Mouse (Mus musculus) v-Abl transformed pro-B cells (cell line): ENCODE results near the gene Dlk2.

Source experiments
- in situ Hi-C, 2 experiments: fragments of 400-800 bp; cut with MboI; formaldehyde crosslinking; loops; one replicate each; pipeline ENCODE4 v1.15.1; 2025; ENCODE audit not compliant: unreplicated experiment in 2 of 2

Dlk2 gene

DNA sequence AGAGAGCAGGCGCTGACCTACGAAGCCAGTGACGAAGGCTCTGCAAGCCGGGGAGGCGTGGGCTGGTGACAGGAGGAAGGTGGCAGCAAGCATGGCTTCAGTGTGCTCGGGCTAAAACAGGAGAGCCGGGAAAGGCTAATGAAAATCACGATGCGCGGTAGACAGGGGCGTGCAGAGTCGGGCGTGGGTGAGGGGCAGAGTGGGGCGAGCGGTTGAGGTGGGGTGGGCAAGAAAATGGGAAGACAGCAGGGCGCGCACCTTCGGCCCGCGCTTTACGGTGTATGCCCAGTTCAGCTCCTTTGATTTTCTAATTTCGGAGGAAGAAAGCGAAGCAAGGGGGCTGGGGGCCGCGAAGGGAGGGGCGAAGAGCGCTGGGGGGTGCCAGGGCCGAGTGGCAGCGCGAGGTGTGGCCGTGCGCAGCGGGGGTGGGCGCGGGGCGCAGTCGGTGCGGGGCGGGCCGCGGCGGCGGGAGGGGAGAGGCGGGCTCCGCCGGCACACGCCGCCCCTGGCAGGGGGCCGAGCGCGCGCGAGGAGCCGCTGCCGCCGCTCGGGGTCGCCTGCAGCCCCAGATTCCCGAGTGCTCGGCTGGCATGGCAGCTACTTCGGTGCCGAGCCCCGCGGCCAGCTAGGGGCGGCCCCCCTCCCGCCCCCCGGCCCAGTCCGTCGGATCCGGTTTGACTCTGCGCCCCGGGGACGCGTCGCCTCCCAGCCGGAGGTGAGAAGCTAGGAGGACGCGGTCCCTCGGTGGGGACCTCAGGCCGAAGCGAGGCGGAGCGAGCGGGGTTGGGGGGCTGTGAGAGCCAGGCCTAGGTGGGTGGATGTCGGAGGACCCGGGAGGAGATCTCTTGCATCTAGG, at the start of gene Dlk2:
TSS of gene Dlk2 (plus strand) at position 58 of the 856 bp plus-strand sequence.
- in situ Hi-C loops, result loop anchor here in 1 of 2 experiments (25.0 kb wide), 1 partner anchor 560 kb away; the partner anchor contains the start of gene 1600014C23Rik

DNA sequence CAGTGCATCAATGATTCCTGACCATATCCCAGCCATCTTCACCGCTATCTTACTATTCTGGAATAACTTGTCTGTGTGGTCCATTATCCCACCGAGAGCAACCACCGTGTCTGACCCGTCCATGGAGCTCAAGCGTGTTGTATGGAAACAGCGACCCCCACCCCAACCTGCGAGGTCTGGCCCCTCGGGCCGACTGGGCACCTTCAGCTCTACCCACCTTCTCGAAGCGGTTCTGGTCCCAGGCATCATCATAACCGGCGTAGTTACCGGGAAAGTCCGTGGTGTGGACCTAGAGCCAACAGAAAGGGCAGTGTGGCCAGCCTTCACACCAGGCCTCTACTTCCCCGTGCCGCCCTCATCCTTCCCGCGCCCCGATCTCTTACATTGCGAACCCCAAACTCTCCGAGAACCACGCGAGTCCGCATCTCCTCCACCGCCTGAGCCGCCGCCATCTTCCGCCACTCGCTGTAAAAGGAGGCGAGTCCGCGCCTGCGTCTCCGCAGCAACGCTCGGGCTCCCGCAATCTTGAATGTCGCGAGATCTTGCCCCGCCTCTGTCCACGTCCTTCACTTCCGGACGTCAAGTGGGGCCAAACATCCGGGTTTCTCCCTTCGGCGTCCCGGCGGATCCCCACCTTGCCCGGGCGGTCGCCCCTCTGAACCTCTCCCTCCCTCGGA, 49.6 kb upstream of the Dlk2 start, which contains the start of the genes Polr1c and Yipf3:
TSS of gene Polr1c (minus strand) at position 543 of the 677 bp plus-strand sequence.
TSS of gene Yipf3 (plus strand) at position 569 of the 677 bp plus-strand sequence.
- in situ Hi-C loops, result no loop called here

DNA sequence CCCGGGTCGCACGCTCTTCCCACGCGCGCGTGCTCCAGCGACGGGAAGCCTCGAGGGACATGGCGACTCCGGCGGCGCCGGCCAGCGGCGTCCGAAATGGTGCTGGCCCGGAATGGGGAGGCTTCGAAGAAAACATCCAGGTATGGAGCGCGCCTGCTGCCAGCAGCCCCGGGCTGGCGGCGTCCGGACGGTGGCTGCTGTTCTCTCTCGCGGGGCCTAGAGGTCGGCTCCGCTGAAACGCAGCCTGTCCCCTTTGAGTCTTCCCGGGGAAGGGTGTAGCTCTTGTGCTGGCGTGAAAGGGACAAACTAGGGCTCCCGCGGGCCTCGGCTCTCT, 49.1 kb upstream of the Dlk2 start:
- in situ Hi-C loops, result no loop called here

DNA sequence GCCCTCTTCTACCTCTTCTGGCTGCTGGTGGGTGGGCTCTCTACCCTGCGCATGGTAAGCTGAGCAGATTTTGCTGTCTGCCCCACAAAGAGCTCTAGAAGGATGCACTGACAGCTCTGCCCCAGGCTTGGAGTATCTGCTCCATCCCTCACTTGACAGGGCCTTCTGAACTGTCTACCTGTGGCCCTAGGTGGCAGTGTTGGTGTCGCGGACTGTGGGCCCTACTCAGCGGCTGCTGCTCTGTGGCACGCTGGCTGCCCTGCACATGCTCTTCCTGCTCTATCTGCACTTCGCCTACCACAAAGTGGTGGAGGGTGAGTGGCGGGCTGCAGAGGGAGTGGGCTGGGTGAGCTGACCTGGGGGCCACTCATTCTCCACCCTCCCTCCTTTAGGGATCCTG, 46.0 kb upstream of the Dlk2 start:
- in situ Hi-C loops, result no loop called here

DNA sequence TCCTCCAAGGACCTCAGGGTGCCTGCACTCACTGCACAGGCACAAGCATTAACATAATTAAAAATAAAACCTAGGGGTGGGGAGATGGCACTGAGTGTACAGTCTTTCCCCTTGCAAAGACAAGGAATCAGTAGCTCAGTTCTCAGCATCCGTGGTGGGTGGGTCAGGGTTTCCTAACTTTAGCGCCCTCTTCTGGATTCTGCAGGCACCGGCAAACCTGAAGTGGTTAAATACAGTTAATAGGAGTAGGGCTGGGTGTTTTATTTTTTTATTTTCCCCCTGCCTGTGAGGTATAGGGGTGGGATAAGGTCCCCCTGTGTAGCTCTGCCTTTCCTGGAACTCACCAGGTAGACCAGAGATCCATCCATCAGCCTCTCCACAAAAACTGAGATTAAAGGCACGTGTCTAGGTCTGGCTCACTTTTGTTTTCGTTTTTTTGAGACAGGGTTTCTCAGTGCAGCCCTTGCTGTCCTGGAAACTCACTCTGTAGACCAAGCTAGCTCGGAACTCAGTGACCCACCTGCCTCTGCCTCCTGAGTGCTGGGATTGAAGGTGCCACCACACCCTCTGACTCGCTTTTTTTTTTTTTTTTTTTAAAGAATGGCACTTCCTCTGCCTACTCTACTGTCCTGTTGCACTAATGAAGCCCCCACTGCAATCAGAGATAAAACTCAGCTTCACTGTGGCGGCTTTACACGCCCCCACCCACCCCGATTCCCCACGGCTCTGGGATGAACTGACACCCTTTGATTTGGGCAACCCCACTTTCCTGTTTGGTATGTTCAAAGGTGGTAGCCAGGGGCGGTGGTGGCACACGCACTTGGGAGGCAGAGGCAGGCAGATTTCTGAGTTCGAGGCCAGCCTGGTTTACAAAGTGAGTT, 44.4 kb upstream of the Dlk2 start:
- in situ Hi-C loops, result no loop called here

DNA sequence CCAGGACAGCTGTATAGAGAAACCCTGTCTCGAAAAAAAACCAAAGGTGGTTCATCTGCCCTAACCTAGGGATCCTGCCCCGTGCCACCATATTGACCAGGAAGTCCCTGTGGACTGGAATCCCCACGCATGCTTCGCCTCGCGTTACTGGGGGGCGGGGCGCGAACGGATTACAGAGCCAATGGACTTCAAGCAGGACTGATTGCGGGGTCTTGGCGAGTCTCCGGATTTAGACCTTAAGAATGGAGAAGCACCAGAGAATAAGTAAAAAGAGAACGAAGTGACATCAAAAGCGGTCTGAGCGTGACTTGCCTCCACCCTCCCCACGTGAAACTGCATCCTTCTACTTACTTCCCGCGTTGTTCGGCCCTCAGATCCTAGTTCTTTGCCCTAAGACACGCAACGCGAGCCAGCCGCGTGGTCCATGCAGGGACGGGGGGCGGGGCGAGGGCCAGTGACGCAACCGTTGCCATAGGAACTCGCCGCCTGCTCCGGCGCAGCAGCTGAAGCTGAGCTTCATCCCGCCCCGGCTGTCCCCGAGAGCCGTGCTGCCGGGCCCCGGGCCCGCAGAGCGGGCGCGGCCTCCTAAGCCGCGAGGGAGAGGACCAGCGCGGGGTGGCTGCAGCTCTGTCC, 43.7 kb upstream of the Dlk2 start, which contains the start of gene Lrrc73:
TSS of gene Lrrc73 (plus strand) at position 80 of the 633 bp plus-strand sequence.
- in situ Hi-C loops, result no loop called here

DNA sequence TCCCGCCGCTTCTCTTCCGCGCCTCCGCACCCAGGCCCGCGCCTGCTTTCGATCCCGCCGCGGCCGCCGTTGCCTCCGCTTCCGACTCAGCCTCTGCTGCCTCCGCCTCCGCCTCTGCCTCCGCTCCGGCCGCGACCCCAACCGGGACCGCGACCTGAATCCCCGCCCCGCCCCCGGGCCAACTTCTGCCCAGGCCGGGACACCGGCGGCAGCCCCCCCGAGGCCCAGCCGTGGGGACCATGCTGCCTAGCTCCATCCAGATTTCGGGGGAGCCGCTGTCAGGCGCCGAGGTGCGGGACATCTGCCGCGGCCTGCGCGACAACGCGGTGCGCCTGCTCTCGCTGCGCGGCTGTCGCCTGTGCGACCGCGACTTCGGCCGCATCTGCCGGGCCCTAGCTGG, 43.1 kb upstream of the Dlk2 start:
- in situ Hi-C loops, result no loop called here

DNA sequence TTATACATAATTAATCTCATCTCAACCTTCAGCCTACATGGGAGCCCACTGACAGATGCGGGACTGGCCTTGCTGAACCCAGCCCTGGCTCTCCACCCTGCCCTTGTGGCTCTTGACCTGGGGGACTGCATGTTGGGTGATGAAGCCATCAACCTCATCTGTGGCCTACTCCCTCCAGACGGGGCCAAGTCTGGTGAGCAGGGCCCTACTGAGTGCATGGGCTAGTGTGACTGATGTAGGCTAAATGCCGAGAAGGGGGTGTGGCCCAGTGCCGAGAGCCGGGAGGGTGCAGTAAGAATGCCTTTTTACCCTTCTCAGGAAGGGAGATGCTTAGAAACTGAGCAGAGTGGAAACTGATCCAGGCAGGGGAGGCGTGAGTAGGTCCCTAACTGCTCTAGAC, 42.1 kb upstream of the Dlk2 start:
- in situ Hi-C loops, result loop anchor here in 1 of 2 experiments (5.0 kb wide), 1 partner anchor 523 kb away; the partner anchor contains the start of gene 1600014C23Rik

DNA sequence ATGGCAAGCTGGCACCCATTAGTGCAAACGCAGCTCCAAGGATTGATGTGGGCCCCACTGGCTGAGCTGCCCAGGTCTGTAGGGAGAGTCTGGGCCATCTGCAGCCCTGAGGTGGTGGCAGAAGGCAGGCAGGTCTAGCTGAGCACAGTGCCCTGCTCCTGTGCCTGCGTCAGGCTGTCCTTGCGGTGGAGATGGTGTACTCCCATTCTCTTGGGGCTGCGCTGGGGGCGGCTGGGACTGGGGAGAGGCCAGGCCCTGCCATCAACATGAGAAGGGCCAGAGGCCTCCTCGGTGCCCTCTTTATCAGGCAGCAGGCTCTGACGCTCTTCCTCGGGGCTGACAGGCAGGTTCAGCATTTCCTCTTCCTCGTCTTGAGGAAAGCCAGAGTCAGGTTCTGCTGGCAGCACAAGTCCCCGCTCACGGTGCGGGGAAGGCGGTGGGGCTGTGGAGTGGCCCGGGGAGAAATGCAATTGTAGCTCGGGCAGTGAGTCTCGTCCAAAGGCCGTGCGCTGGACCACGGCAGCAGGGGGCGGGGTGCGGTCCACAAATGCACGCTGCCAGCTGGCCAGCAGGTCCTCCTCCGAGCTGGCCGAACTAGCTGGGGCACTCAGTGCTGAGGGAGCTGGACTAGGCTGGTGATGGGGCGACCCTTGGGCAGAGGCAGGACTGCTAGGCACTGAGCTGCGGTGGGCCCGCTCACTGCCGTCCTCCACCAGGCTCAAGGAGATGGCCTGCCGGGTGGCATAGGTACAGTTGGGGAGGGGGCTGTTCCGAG, 38.8 kb upstream of the Dlk2 start:
- in situ Hi-C loops, result loop anchor here in 1 of 2 experiments (5.0 kb wide), 1 partner anchor 526 kb away; the partner anchor contains the start of gene 1600014C23Rik

DNA sequence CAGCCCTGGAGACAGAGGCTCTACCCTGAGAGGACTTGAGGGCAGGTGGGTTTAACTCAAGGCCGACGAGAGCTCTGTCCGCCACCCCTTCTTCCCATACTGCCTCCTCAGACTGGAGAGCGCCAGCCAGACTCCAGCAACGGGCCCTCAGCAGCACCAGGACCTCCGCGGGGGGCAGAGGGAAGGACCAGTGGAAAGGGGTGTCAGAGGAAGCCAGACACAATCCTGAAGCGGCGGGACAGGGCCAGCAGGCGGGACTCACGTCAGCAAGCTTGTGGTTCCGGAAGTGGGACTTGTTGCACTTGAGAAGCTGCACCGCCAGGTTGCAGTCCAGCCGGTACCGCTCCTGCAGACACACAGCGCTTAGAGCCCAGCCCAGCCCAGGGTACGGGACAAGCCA, 37.5 kb upstream of the Dlk2 start:
- in situ Hi-C loops, result loop anchor here in 1 of 2 experiments (5.0 to 10.0 kb wide), 2 partner anchors 245 to 527 kb away; partner anchors contain the start of gene 1600014C23Rik

DNA sequence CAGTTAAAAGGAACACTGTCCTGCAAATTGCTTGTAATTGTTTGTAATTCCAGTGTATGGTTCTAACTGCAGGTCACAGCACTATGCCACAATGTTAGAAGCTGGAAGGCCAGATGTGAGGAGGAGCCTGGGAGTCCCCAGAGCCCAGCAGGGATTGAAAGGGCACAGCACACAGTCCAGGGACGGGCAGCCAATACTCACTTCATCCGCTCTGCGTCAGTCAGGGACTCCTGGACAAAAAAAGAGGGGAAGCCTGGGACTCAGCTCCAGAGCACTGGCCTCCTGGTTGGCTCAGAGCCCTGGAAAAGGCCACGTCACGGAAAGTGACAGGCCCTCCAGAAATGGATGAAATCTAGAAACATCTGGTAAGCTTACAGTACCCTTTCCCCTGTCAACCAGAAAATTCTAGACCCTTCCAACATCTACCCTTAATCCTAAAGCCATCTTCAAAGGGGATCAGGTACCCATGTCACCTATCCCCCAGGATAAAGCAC, 35.0 kb upstream of the Dlk2 start:
- in situ Hi-C loops, result loop anchor here in 1 of 2 experiments (10.0 kb wide), 1 partner anchor 243 kb away; no protein-coding TSS in a partner anchor

DNA sequence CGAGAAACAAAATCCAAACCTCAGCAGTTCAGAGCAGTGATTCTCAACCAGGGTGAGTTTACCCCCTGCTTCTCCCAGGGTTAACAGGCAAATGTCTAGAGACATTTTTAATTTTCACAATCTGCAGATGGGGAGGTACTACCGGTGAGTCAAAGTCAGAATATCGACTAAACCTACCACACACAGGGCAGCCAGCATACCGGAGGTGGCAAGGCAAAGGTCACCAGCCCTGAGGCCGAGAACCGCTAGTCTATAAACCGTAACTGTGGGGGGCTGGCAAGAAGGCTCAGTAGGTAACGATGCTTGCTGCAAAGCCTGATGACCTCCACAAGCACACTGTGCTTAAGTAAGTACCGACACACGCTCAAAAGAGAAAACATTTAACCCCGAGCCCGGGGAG, 31.7 kb upstream of the Dlk2 start:
- in situ Hi-C loops, result loop anchor here (5.0 to 10.0 kb wide), 3 partner anchors 37 to 239 kb away; no protein-coding TSS in a partner anchor

DNA sequence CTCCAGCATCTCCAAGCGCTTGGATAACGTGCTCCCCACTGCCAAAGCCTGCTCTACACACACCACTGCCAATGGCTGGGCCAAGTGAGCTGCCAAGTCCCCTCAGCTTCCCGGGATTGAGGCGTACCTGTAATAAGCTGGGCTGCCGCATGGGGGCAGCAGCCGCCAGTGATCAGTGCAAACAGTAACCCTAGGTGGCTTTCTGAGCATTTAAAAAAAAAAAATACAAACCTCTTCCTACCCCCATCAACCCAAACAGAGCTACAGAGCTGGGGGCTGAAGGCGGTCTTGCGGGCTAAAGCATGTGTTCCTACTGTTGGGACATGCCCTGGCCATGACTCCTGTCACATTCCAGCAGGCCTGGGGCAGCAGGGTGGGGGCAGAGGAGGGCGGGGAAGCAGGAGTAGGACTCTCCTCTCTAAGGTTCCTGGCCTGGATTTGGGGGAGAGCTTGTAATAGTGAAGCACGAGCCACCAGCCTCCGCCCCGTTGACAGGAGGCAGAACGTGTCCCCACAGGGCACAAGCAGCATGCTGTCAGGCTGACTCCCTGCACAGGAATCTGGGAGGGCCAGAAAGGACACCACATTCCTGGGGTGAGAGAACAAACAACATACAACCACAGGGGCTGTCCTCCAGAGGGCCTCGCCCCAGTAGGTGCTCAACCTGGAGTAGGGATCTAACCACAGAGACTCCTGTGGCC, 31.2 kb upstream of the Dlk2 start:
- in situ Hi-C loops, result loop anchor here (5.0 to 10.0 kb wide), 3 partner anchors 36 to 239 kb away; no protein-coding TSS in a partner anchor

DNA sequence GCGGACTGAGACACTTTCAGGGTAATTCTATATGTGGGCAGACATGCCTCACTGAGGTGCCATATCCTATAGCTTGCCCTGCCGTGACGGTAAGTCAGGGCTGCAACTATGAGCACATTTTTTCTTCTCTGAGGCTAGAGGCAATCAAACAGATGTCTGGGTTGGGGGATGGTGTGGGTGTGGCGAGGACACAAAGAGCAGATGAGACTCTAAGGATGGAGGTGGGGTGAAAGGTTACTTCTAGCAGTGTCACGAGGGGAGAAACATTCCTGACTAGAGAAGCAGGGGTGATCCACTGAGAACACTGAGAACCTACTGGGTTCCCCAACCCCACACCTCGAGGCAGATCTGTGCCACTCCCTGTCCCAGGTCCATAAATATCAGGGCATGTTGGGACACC, 30.2 kb upstream of the Dlk2 start:
- in situ Hi-C loops, result loop anchor here (5.0 to 10.0 kb wide), 3 partner anchors 35 to 238 kb away; no protein-coding TSS in a partner anchor

DNA sequence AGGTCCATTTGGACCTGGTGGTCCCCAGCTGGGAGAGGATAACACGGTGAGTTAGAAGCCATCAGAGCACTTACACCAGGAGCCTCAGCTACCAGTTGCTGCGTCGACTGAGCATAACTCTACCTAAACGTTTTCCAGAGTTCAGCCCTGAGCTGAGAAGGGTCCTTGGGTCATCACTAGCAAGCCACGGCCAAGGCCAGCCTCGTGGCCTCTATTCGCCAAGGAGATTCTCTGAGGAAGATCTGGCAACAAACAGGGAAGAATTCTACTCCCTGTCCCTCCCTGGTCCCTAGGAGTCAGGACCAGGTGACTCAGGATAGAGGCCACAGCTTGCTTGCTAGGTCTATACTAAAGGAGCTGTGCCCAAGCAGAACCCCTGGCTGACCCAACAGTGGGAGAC, 29.7 kb upstream of the Dlk2 start:
- in situ Hi-C loops, result loop anchor here (5.0 to 10.0 kb wide), 3 partner anchors 35 to 237 kb away; no protein-coding TSS in a partner anchor

DNA sequence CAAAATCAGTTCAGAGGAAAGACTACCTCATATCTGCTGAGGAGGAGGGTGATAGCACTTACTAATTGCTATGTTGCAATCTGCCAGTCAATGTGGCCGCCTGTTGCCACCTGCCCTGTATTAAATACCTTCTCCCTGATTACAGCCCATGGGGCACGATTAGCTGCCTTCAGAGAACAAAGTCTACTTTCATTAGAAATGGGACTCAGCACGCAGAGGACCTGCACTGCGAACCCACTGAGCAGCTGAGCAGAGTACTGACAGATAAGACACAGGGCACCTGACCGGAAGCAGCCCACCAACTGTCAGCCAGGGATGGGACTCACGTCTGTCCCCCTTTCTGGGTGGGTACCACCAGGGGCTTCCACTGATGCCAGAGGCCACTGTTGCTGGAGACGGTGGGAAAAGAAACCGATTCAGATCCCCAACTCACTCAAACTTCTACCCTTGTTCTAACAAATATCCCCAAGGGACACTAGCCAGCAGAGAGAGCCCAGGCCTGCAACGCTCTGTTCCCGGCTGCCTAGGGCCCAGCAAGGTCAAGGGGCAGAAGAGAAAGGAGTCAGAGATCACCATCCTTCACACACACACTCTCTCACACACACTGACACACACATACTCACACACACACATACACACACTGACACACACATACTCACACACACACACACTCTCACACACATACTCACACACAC, 29.0 kb upstream of the Dlk2 start:
- in situ Hi-C loops, result loop anchor here (5.0 to 10.0 kb wide), 3 partner anchors 34 to 237 kb away; no protein-coding TSS in a partner anchor
